8 mouse cellular contexts compared by ENCODE assay signal in the genomic region with DNA sequence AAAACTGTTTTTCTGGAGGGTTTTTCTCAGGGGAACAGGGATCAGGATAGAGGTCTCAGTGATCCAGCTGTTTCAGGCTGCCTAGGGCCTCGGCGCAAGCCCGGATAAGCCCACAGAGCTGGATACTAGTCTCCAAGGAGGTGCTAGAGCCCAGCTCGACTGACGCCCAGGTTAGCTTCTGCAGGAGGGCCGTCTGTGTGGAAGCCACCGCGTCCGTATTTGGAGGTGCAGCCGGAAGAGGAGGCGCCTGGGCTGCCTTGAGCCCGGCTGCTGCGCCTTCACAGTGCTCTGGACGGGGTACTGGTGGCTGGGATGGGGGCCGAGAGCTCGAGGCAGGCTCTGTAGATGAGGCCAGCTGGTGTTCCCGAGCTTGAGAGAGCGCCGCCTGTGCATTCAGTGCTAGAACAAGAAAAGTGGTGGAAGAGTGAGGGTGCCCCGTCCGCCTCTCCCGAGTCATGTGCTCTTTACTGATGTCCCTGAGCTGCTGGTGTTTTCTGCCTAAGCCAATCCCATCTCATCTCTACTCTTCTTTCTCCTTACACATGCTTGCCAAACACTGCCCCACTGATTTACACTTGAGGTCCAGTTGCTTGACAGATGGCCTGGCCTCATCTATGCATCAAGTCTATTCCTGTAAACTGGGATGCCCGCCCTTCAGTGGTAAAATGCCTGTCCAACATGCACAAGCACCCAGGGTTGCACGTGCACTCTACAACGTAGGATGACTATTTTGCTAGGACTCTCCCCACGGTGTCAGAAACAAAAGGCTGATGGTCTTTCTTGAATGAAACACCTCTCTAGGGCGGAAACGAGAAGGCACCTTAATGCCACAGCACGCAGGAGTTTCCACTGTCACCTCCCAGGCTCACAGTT. TPM values are rescaled to one million over a fixed set of nuclear protein-coding genes. Genes with fewer than 3 reads are reported as not detected.
A peak's percentile ranks its signal among the peaks of the same experiment; 100 is the strongest.
DNase-seq lines count a peak whose midpoint lies in the region; ATAC-seq and TF ChIP-seq lines count a peak whose summit lies in the region.

No protein-coding gene starts in this region.

- H3K36me3 ChIP-seq in liver, embryonic 11.5 days (ENCODE audit: control insufficient read depth, insufficient read depth, low read length) = peaks cover 4% of the 10 kb centered on the region
- H3K36me3 ChIP-seq in heart, postnatal 0 days (replicated peaks; ENCODE audit: control insufficient read depth, insufficient read depth, low read length) = no peaks in the 10 kb centered on the region
- peaks cover 10% of the 10 kb centered on the region for H3K36me3 ChIP-seq in liver, embryonic 12.5 days

- ATAC-seq in liver, embryonic 11.5 days (replicated peaks; ENCODE audit: low FRiP score) = no peak
- no peak for ATAC-seq in heart, postnatal 0 days (ENCODE audit: insufficient read depth, low read depth)
- ATAC-seq in liver, embryonic 12.5 days = no peak

- no peaks in the 10 kb centered on the region for H3K9me3 ChIP-seq in liver, embryonic 11.5 days (ENCODE audit: control insufficient read depth, low read length)
- no peaks in the 10 kb centered on the region for H3K9me3 ChIP-seq in heart, postnatal 0 days (replicated peaks; ENCODE audit: control insufficient read depth, low read length)
- no peaks in the 10 kb centered on the region for H3K9me3 ChIP-seq in liver, embryonic 12.5 days (replicated peaks)

- no peak for TF ChIP-seq EP300 in heart, postnatal 0 days (IDR thresholded peaks at IDR 0.05; ENCODE audit: low read depth)

- TF ChIP-seq CTCF in heart, postnatal 0 days (IDR thresholded peaks at IDR 0.05; ENCODE audit: low read depth) = no peak

- H3K4me1 ChIP-seq in liver, embryonic 11.5 days (replicated peaks; ENCODE audit: control insufficient read depth, insufficient read depth, low read length) = peaks cover 51% of the 10 kb centered on the region
- H3K4me1 ChIP-seq in heart, postnatal 0 days (ENCODE audit: control insufficient read depth, insufficient read depth) = peaks cover 24% of the 10 kb centered on the region
- H3K4me1 ChIP-seq in liver, embryonic 12.5 days = peaks cover 53% of the 10 kb centered on the region

- H3K4me3 ChIP-seq in liver, embryonic 11.5 days (ENCODE audit: low read depth, low read length) = peak overlapping the region; percentile 91
- H3K4me3 ChIP-seq in heart, postnatal 0 days (ENCODE audit: low read depth, low read length) = peak overlapping the region; percentile 74
- H3K4me3 ChIP-seq in liver, embryonic 12.5 days = peak overlapping the region; percentile 73

- peak overlapping the region; percentile 41; the same call in 1 of the 2 replicates for H3K27ac ChIP-seq in liver, embryonic 11.5 days (ENCODE audit: low read depth, low read length)
- H3K27ac ChIP-seq in heart, postnatal 0 days (ENCODE audit: low read depth) = no peak overlapping the region
- H3K27ac ChIP-seq in liver, embryonic 12.5 days = peak overlapping the region; percentile 55

- peak overlapping the region; percentile 81 for H3K9ac ChIP-seq in liver, embryonic 11.5 days (ENCODE audit: low read depth, low read length)
- H3K9ac ChIP-seq in heart, postnatal 0 days (replicated peaks; ENCODE audit: low read depth, low read length) = peak overlapping the region; percentile 64
- peak overlapping the region; percentile 79 for H3K9ac ChIP-seq in liver, embryonic 12.5 days

- DNase-seq in liver, embryonic 11.5 days (ENCODE audit: low spot score) = no peak
- no peak for DNase-seq in liver
- DNase-seq in cerebellum, postnatal 10 days = peak; percentile 81 to 85
- no peak for DNase-seq in heart, postnatal 0 days (ENCODE audit: low spot score)
- DNase-seq in thymus, postnatal 14 days = peak; percentile 66
- no peak for DNase-seq in left cerebral cortex, adult 11 months (ENCODE audit: low spot score)
- DNase-seq in gastrocnemius, postnatal 10 days = no peak

- 75% methylated on average over 29 of the region's 29 CpGs for WGBS in liver, embryonic 11.5 days
- WGBS in heart, postnatal 0 days = 75% methylated on average over 29 of the region's 29 CpGs
- WGBS in liver, embryonic 12.5 days (ENCODE audit: insufficient replicate concordance) = 65% methylated on average over 29 of the region's 29 CpGs

- peak overlapping the region; percentile 94 for H3K4me2 ChIP-seq in liver, embryonic 11.5 days
- H3K4me2 ChIP-seq in heart, postnatal 0 days (ENCODE audit: low read depth, low read length) = peak overlapping the region; percentile 96
- peak overlapping the region; percentile 92 for H3K4me2 ChIP-seq in liver, embryonic 12.5 days

- no peaks in the 10 kb centered on the region for H3K27me3 ChIP-seq in liver, embryonic 11.5 days (replicated peaks; ENCODE audit: control insufficient read depth, insufficient read depth, low read length)
- no peaks in the 10 kb centered on the region for H3K27me3 ChIP-seq in heart, postnatal 0 days (ENCODE audit: control insufficient read depth, insufficient read depth, low read length)
- peaks cover 20% of the 10 kb centered on the region for H3K27me3 ChIP-seq in liver, embryonic 12.5 days (replicated peaks)

RNA-seq across cellular contexts. Expression of gene Fam89b, which starts 1.1 kb away (rescaled TPM):
- 47.5 and 49.8 TPM in 2 replicates for polyA plus RNA-seq in liver, embryonic 11.5 days (2014; fragmentation: Nextera tagmentation; extraction: Ambion mirVana)
- total RNA-seq in heart, postnatal 0 days (2014; rRNA removed; ENCODE audit: low replicate concordance) = 118 and 140 TPM in 2 replicates
- polyA plus RNA-seq in heart, postnatal 0 days (2015; fragmentation: Nextera tagmentation; extraction: Ambion mirVana) = 74.8 and 76.6 TPM in 2 replicates
- polyA plus RNA-seq in liver, embryonic 12.5 days (2016; fragmentation: Nextera tagmentation; extraction: Ambion mirVana) = 45.1 and 45.3 TPM in 2 replicates
- total RNA-seq in gastrocnemius, postnatal 10 days (2021) = 10 to 100 TPM; 43.1 to 44.9 TPM

RNA-seq across cellular contexts. Expression of gene Ehbp1l1, which starts 4.4 kb away (rescaled TPM):
- 64.9 and 67.1 TPM in 2 replicates for polyA plus RNA-seq in liver, embryonic 11.5 days (2014; fragmentation: Nextera tagmentation; extraction: Ambion mirVana)
- 113 and 118 TPM in 2 replicates for total RNA-seq in heart, postnatal 0 days (2014; rRNA removed; ENCODE audit: low replicate concordance)
- polyA plus RNA-seq in heart, postnatal 0 days (2015; fragmentation: Nextera tagmentation; extraction: Ambion mirVana) = 86.5 and 111 TPM in 2 replicates
- polyA plus RNA-seq in liver, embryonic 12.5 days (2016; fragmentation: Nextera tagmentation; extraction: Ambion mirVana) = 122 and 124 TPM in 2 replicates
- total RNA-seq in gastrocnemius, postnatal 10 days (2021) = 100 to 1,000 TPM; 280 to 285 TPM

RNA-seq across cellular contexts. Expression of gene Ltbp3, which starts 10.2 kb away (rescaled TPM):
- polyA plus RNA-seq in liver, embryonic 11.5 days (2014; fragmentation: Nextera tagmentation; extraction: Ambion mirVana) = 4.1 and 4.6 TPM in 2 replicates
- total RNA-seq in heart, postnatal 0 days (2014; rRNA removed; ENCODE audit: low replicate concordance) = 60.0 and 73.4 TPM in 2 replicates
- polyA plus RNA-seq in heart, postnatal 0 days (2015; fragmentation: Nextera tagmentation; extraction: Ambion mirVana) = 15.4 and 16.3 TPM in 2 replicates
- 3.7 and 3.8 TPM in 2 replicates for polyA plus RNA-seq in liver, embryonic 12.5 days (2016; fragmentation: Nextera tagmentation; extraction: Ambion mirVana)
- 100 to 1,000 TPM in 1 of 2 experiments, 10 to 100 TPM in 1; 88.0 to 113 TPM for total RNA-seq in gastrocnemius, postnatal 10 days (2021)

RNA-seq across cellular contexts. Expression of gene Kcnk7, which starts 26.4 kb away (rescaled TPM):
- 0.14 TPM in 1 of 2 replicates, not detected in the other for polyA plus RNA-seq in liver, embryonic 11.5 days (2014; fragmentation: Nextera tagmentation; extraction: Ambion mirVana)
- total RNA-seq in heart, postnatal 0 days (2014; rRNA removed; ENCODE audit: low replicate concordance) = not detected in 2 replicates
- 0.30 and 0.34 TPM in 2 replicates for polyA plus RNA-seq in heart, postnatal 0 days (2015; fragmentation: Nextera tagmentation; extraction: Ambion mirVana)
- 0.18 and 0.19 TPM in 2 replicates for polyA plus RNA-seq in liver, embryonic 12.5 days (2016; fragmentation: Nextera tagmentation; extraction: Ambion mirVana)
- total RNA-seq in gastrocnemius, postnatal 10 days (2021) = not detected

RNA-seq across cellular contexts. Expression of gene Scyl1, which starts 40.7 kb away (rescaled TPM):
- polyA plus RNA-seq in liver, embryonic 11.5 days (2014; fragmentation: Nextera tagmentation; extraction: Ambion mirVana) = 57.1 and 58.6 TPM in 2 replicates
- total RNA-seq in heart, postnatal 0 days (2014; rRNA removed; ENCODE audit: low replicate concordance) = 78.0 and 82.4 TPM in 2 replicates
- 46.1 and 47.1 TPM in 2 replicates for polyA plus RNA-seq in heart, postnatal 0 days (2015; fragmentation: Nextera tagmentation; extraction: Ambion mirVana)
- 38.3 and 39.7 TPM in 2 replicates for polyA plus RNA-seq in liver, embryonic 12.5 days (2016; fragmentation: Nextera tagmentation; extraction: Ambion mirVana)
- total RNA-seq in gastrocnemius, postnatal 10 days (2021) = 10 to 100 TPM; 56.0 to 59.6 TPM

Comparison
In these comparisons a context has a peak if more than half of its experiments do, and no peak if none do; other contexts are left out.
1. DNase-seq: peak in cerebellum, postnatal 10 days (2 of 2) and thymus, postnatal 14 days (single experiment); none in liver, embryonic 11.5 days (single experiment), liver (single experiment), heart, postnatal 0 days (single experiment), left cerebral cortex, adult 11 months (single experiment) and gastrocnemius, postnatal 10 days (single experiment).
2. Peak in every context shown above with its lines, with median percentiles within 50 percentile points of each other: H3K4me2 ChIP-seq, H3K4me3 ChIP-seq and H3K9ac ChIP-seq.